Mouse (Mus musculus): ENCODE measurements around the gene Uhrf1bp1. TPM values are rescaled to one million over a fixed set of nuclear protein-coding genes. Genes with fewer than 3 reads are reported as not detected.

The Uhrf1bp1 gene
- polyA plus RNA-seq, 1 experiment from 2014 or later = 2.0 TPM

DNA sequence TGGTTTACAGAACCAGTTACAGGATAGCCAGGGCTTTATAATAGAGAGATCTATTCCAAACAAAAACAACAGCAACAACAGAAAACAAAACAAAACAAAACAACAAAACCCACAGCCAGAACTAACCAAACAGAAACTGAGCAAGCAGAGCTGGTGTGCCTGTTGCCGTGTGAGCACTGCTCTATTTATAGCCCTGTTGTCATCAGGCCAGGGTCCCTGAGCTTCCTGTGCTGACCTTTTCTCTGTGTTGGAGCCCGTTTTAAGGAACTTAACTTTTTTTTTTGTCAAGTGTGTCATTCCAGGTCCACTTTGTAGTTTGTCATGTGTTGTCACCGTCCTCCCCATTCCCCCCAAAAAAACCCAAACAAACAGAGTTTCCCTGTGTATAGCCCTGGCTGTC lies 5.2 kb upstream of the Uhrf1bp1 start:
- no peaks in the 10 kb centered on the region for H3K9me3 ChIP-seq (replicated peaks)
- no peak overlapping the region for H3K27ac ChIP-seq
- peaks cover 82% of the 10 kb centered on the region for H3K36me3 ChIP-seq
- 40% methylated on average over 3 of the region's 3 CpGs for WGBS (ENCODE audit: insufficient replicate concordance)
- no peak for DNase-seq
- H3K4me3 ChIP-seq (replicated peaks) = no peak overlapping the region
- ATAC-seq (ENCODE audit: low read depth) = no peak
- H3K9ac ChIP-seq = no peak overlapping the region
- no peaks in the 10 kb centered on the region for H3K27me3 ChIP-seq
- no peak overlapping the region for H3K4me2 ChIP-seq
- H3K4me1 ChIP-seq (replicated peaks) = peaks cover 10% of the 10 kb centered on the region

DNA sequence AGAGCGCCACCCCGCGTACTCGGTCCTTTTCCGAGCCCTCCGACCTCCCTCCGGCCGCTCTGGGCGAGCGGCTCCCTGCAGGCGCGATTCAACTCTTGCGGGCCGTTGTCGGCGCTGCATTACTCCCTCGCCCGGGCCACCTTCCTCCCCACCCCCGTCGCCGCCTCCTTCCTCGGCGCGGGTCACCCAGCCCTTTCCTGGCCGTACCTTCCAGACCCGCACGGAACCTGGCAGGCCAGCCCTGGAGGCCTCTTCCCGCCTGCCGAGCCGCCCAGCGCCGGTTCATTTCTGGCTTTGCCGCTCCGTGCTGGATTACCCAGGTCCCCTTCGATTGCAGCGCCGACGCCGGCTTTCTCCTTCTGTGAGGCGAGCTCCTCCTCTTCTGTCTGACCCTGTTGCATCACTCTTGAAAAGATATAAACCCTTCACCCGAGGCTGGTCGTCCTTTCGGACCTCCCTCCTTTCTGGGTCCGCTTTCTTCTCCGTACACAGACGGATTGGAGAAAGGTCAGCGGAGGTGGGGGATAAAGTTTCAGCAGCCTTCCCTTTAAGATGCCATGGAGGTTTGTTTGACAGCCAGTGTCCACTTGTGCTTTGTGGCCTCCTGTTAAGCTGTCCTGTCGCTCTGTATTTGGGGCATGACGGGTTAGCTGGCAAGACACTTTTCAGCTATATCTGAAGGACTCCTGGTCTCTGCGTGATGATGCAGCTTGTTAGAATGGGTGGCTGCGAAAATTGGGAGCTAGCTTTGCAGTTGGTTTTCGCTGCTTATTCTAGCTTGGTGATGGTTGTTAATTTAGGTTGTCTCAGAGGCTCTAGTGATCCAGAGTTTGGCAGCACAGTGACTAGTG lies 782 bp downstream of the Uhrf1bp1 start:
- Histone ChIP-seq H3K4me2 (peak overlapping the region; percentile 98), H3K9me3 (replicated peaks) (no peaks in the 10 kb centered on the region), H3K4me1 (replicated peaks) (peaks cover 58% of the 10 kb centered on the region), H3K36me3 (peaks cover 25% of the 10 kb centered on the region), H3K27me3 (no peaks in the 10 kb centered on the region), H3K9ac (peak overlapping the region; percentile 91), H3K4me3 (replicated peaks) (peak overlapping the region; percentile 90), H3K27ac (peak overlapping the region; percentile 89)
- 1% methylated on average over 52 of the region's 52 CpGs for WGBS (ENCODE audit: insufficient replicate concordance)
- peak; percentile 64 for ATAC-seq (ENCODE audit: low read depth)
- DNase-seq = peak; percentile 62

GRCm38 (mm10) chr17:27857649-27858475 lies 1.6 kb downstream of the Uhrf1bp1 start:
- H3K27me3 ChIP-seq = no peaks in the 10 kb centered on the region
- peak overlapping the region; percentile 91 for H3K9ac ChIP-seq
- H3K9me3 ChIP-seq (replicated peaks) = no peaks in the 10 kb centered on the region
- WGBS (ENCODE audit: insufficient replicate concordance) = 19% methylated on average over 11 of the region's 11 CpGs
- DNase-seq (peak; percentile 41), ATAC-seq (ENCODE audit: low read depth) (peak; percentile 27; the same call in 1 of the 2 replicates)
- H3K4me3 ChIP-seq (replicated peaks) = peak overlapping the region; percentile 90
- H3K36me3 ChIP-seq = peaks cover 17% of the 10 kb centered on the region
- peak overlapping the region; percentile 89 for H3K27ac ChIP-seq
- peak overlapping the region; percentile 98 for H3K4me2 ChIP-seq
- H3K4me1 ChIP-seq (replicated peaks) = peaks cover 60% of the 10 kb centered on the region

GRCm38 (mm10) chr17:27859131-27859530 lies 2.9 kb downstream of the Uhrf1bp1 start:
- 27% methylated on average over 2 of the region's 2 CpGs for WGBS (ENCODE audit: insufficient replicate concordance)

GRCm38 (mm10) chr17:27865461-27865860 lies 9.2 kb downstream of the Uhrf1bp1 start:
- Histone ChIP-seq H3K36me3 (0 out of 2 replicates have a peak, but pooled peaks cover 4% of the 10 kb centered on the region), H3K4me1 (replicated peaks) (peaks cover 23% of the 10 kb centered on the region), H3K27me3 (no peaks in the 10 kb centered on the region), H3K27ac (no peak overlapping the region), H3K4me3 (replicated peaks) (no peak overlapping the region), H3K9ac (no peak overlapping the region), H3K4me2 (no peak overlapping the region), H3K9me3 (replicated peaks) (no peaks in the 10 kb centered on the region)
- ATAC-seq (ENCODE audit: low read depth) (no peak), DNase-seq (no peak)
- 60% methylated on average over 2 of the region's 2 CpGs for WGBS (ENCODE audit: insufficient replicate concordance)

More at GRCm38 (mm10) chr17:27859131-27859530, 2.9 kb downstream of the Uhrf1bp1 start:
- ATAC-seq (ENCODE audit: low read depth) (peak; percentile 79), DNase-seq (peak; percentile 57)
- Histone ChIP-seq H3K4me3 (replicated peaks) (peak overlapping the region; percentile 90), H3K9ac (peak overlapping the region; percentile 91), H3K27me3 (no peaks in the 10 kb centered on the region), H3K27ac (peak overlapping the region; percentile 89), H3K36me3 (peaks cover 4% of the 10 kb centered on the region), H3K4me2 (peak overlapping the region; percentile 98), H3K4me1 (replicated peaks) (peaks cover 60% of the 10 kb centered on the region), H3K9me3 (replicated peaks) (no peaks in the 10 kb centered on the region)

- Histone ChIP-seq H3K27ac (no peak overlapping the region), H3K4me1 (replicated peaks) (peaks cover 12% of the 10 kb centered on the region), H3K36me3 (0 out of 2 replicates have a peak, but pooled peaks cover 4% of the 10 kb centered on the region), H3K9ac (no peak overlapping the region), H3K27me3 (no peaks in the 10 kb centered on the region), H3K4me2 (no peak overlapping the region), H3K9me3 (replicated peaks) (no peaks in the 10 kb centered on the region), H3K4me3 (replicated peaks) (no peak overlapping the region)
- WGBS (ENCODE audit: insufficient replicate concordance) = 88% methylated on average over 4 of the region's 4 CpGs
- DNase-seq (no peak), ATAC-seq (ENCODE audit: low read depth) (no peak)
Observed at GRCm38 (mm10) chr17:27866737-27867136, 10.5 kb downstream of the Uhrf1bp1 start.

GRCm38 (mm10) chr17:27871851-27872250 lies 15.6 kb downstream of the Uhrf1bp1 start:
- DNase-seq (no peak), ATAC-seq (ENCODE audit: low read depth) (no peak)
- Histone ChIP-seq H3K36me3 (peaks cover 8% of the 10 kb centered on the region; the same call in 1 of the 2 replicates), H3K4me1 (replicated peaks) (peaks cover 37% of the 10 kb centered on the region), H3K9me3 (replicated peaks) (no peaks in the 10 kb centered on the region), H3K9ac (no peak overlapping the region), H3K4me3 (replicated peaks) (no peak overlapping the region), H3K27me3 (no peaks in the 10 kb centered on the region), H3K4me2 (no peak overlapping the region), H3K27ac (no peak overlapping the region)
- WGBS (ENCODE audit: insufficient replicate concordance) = 80% methylated on average over 3 of the region's 3 CpGs

- H3K36me3 ChIP-seq = peaks cover 9% of the 10 kb centered on the region; the same call in 1 of the 2 replicates
- H3K27ac ChIP-seq = 0 out of 2 replicates have a peak overlapping the region, but pooled peaks have one; percentile 32
- H3K4me3 ChIP-seq (replicated peaks) = no peak overlapping the region
- DNase-seq = no peak
- ATAC-seq (ENCODE audit: low read depth) = no peak
- no peaks in the 10 kb centered on the region for H3K9me3 ChIP-seq (replicated peaks)
- peaks cover 37% of the 10 kb centered on the region for H3K4me1 ChIP-seq (replicated peaks)
- WGBS (ENCODE audit: insufficient replicate concordance) = 58% methylated on average over 3 of the region's 3 CpGs
- no peak overlapping the region for H3K9ac ChIP-seq
- no peaks in the 10 kb centered on the region for H3K27me3 ChIP-seq
- no peak overlapping the region for H3K4me2 ChIP-seq
Observed at GRCm38 (mm10) chr17:27873583-27873982, 17.3 kb downstream of the Uhrf1bp1 start.

DNA sequence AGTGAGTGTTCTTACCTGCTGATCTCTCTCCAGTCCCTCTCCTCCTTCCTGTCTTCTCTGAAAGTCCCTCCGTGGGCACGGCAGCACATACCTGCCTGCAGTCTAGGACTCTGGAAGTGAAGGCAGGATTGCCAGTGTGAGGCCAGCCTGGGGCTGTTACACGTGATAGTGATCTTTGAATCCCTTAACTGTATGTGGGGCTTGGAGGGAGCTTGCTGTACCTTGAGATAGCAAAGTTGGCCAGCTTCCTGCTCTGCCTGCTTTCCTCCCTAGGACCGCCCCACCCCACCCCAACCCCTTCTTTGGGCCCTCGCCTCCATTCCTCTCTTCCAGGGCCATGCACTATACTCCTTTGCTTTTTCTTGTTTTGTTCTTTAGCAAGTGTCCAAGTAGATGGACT lies 18.3 kb downstream of the Uhrf1bp1 start:
- Histone ChIP-seq H3K27me3 (no peaks in the 10 kb centered on the region), H3K4me1 (replicated peaks) (peaks cover 37% of the 10 kb centered on the region), H3K4me3 (replicated peaks) (peak overlapping the region; percentile 9; the same call in 1 of the 2 replicates), H3K27ac (peak overlapping the region; percentile 29; the same call in 1 of the 2 replicates), H3K9me3 (replicated peaks) (no peaks in the 10 kb centered on the region), H3K9ac (0 out of 2 replicates have a peak overlapping the region, but pooled peaks have one; percentile 17), H3K36me3 (peaks cover 18% of the 10 kb centered on the region), H3K4me2 (peak overlapping the region; percentile 54)
- ATAC-seq (ENCODE audit: low read depth) (peak; percentile 93), DNase-seq (peak; percentile 48)
- 15% methylated on average over 5 of the region's 5 CpGs for WGBS (ENCODE audit: insufficient replicate concordance)

GRCm38 (mm10) chr17:27881518-27881917 lies 25.3 kb downstream of the Uhrf1bp1 start:
- 77% methylated on average over 11 of the region's 11 CpGs for WGBS (ENCODE audit: insufficient replicate concordance)
- Histone ChIP-seq H3K9ac (no peak overlapping the region), H3K27me3 (no peaks in the 10 kb centered on the region), H3K27ac (no peak overlapping the region), H3K4me2 (no peak overlapping the region), H3K36me3 (peaks cover 71% of the 10 kb centered on the region), H3K4me1 (replicated peaks) (no peaks in the 10 kb centered on the region), H3K9me3 (replicated peaks) (no peaks in the 10 kb centered on the region), H3K4me3 (replicated peaks) (no peak overlapping the region)
- DNase-seq (no peak), ATAC-seq (ENCODE audit: low read depth) (no peak)

DNA sequence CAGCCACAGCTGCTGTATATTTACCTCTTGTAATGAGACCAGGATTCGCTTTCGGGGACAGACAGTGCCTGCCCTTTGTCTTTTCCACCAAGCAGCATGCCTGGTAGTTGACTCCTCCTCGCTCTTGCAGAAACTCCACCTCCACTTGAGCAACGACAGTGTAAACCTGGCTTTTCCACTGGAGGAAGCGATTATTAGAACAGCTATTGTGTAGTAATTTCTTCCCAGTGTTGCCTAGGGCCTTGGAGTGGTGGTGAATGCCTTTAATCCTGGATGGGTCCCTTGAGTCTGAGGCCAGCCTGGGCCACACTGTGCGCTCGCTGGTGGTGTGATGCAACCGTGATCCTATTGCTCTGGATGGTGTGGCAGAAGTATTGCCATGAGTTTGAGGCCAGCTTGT lies 26.9 kb downstream of the Uhrf1bp1 start:
- no peaks in the 10 kb centered on the region for H3K27me3 ChIP-seq
- 83% methylated on average over 8 of the region's 8 CpGs for WGBS (ENCODE audit: insufficient replicate concordance)
- ATAC-seq (ENCODE audit: low read depth) (no peak), DNase-seq (no peak)
- peaks cover 83% of the 10 kb centered on the region for H3K36me3 ChIP-seq
- no peak overlapping the region for H3K27ac ChIP-seq
- H3K9me3 ChIP-seq (replicated peaks) = no peaks in the 10 kb centered on the region
- no peak overlapping the region for H3K9ac ChIP-seq
- H3K4me1 ChIP-seq (replicated peaks) = no peaks in the 10 kb centered on the region
- no peak overlapping the region for H3K4me3 ChIP-seq (replicated peaks)
- H3K4me2 ChIP-seq = no peak overlapping the region

Measured in liver, embryonic 13.5 days (tissue).